Mouse (Mus musculus): ENCODE data around the gene Foxn3. TPM values are rescaled to one million over a fixed set of nuclear protein-coding genes. Genes with fewer than 3 reads are reported as not detected.

Foxn3 gene
- polyA plus RNA-seq, 1 experiment from 2014 or later = 51.9 TPM

- Histone ChIP-seq H3K9ac (no peak overlapping the region), H3K4me3 (no peak overlapping the region), H3K36me3 (peaks cover 11% of the 10 kb centered on the region), H3K4me1 (peaks cover 60% of the 10 kb centered on the region), H3K27ac (replicated peaks) (no peak overlapping the region), H3K4me2 (no peak overlapping the region), H3K9me3 (no peaks in the 10 kb centered on the region), H3K27me3 (replicated peaks) (no peaks in the 10 kb centered on the region)
- no peak for ATAC-seq (ENCODE audit: extremely low read depth, insufficient number of reproducible peaks, low FRiP score, low TSS enrichment)
- WGBS = 84% methylated on average over 6 of the region's 6 CpGs
These were observed 276.7 kb downstream of the Foxn3 start for GRCm38 (mm10) chr12:99286662-99287061.

DNA sequence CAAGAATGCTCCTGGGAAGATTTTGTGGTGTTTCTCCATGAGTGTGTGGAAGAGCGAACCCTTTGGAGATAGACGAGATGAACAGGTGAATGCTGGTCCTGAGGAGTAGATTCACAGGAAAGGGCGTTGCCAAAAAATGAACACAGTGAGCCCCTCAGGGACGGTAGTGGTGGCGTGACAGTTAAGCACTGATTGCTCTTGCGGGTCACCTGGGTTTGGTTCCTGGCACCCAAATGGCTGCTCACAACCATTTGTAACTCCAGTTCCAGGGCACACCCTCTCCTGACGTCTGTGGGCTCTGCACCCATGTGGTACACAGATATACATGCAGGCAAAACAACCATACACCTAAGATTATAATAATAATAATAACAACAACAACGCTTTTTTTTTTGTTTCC is 277.7 kb downstream of the Foxn3 start:
- H3K4me3 ChIP-seq = no peak overlapping the region
- H3K9ac ChIP-seq = no peak overlapping the region
- H3K27ac ChIP-seq (replicated peaks) = no peak overlapping the region
- peaks cover 5% of the 10 kb centered on the region for H3K36me3 ChIP-seq
- H3K27me3 ChIP-seq (replicated peaks) = no peaks in the 10 kb centered on the region
- 79% methylated on average over 8 of the region's 8 CpGs for WGBS
- no peak for ATAC-seq (ENCODE audit: extremely low read depth, insufficient number of reproducible peaks, low FRiP score, low TSS enrichment)
- no peak overlapping the region for H3K4me2 ChIP-seq
- no peaks in the 10 kb centered on the region for H3K9me3 ChIP-seq
- H3K4me1 ChIP-seq = peaks cover 70% of the 10 kb centered on the region

GRCm38 (mm10) chr12:99285199-99285598 is 278.2 kb downstream of the Foxn3 start:
- Histone ChIP-seq H3K4me3 (no peak overlapping the region), H3K27ac (replicated peaks) (0 out of 2 replicates have a peak overlapping the region, but pooled peaks have one; percentile 36), H3K4me1 (peaks cover 74% of the 10 kb centered on the region), H3K9me3 (no peaks in the 10 kb centered on the region), H3K4me2 (no peak overlapping the region), H3K9ac (no peak overlapping the region), H3K27me3 (replicated peaks) (no peaks in the 10 kb centered on the region), H3K36me3 (peaks cover under 1% of the 10 kb centered on the region; the same call in 1 of the 2 replicates)
- 61% methylated on average over 9 of the region's 9 CpGs for WGBS
- ATAC-seq (ENCODE audit: extremely low read depth, insufficient number of reproducible peaks, low FRiP score, low TSS enrichment) = no peak

- no peak for ATAC-seq (ENCODE audit: extremely low read depth, insufficient number of reproducible peaks, low FRiP score, low TSS enrichment)
- peak overlapping the region; percentile 67 for H3K27ac ChIP-seq (replicated peaks)
- H3K4me1 ChIP-seq = peaks cover 81% of the 10 kb centered on the region
These were observed 278.8 kb downstream of the Foxn3 start for GRCm38 (mm10) chr12:99284419-99285069.

GRCm38 (mm10) chr12:99280826-99281225 is 282.6 kb downstream of the Foxn3 start:
- Histone ChIP-seq H3K9me3 (no peaks in the 10 kb centered on the region), H3K27me3 (replicated peaks) (no peaks in the 10 kb centered on the region), H3K4me2 (no peak overlapping the region), H3K4me1 (peaks cover 62% of the 10 kb centered on the region), H3K27ac (replicated peaks) (0 out of 2 replicates have a peak overlapping the region, but pooled peaks have one; percentile 3), H3K4me3 (no peak overlapping the region), H3K36me3 (peaks cover 8% of the 10 kb centered on the region), H3K9ac (no peak overlapping the region)
- WGBS = 77% methylated on average over 13 of the region's 13 CpGs
- no peak for ATAC-seq (ENCODE audit: extremely low read depth, insufficient number of reproducible peaks, low FRiP score, low TSS enrichment)

More at GRCm38 (mm10) chr12:99284419-99285069, 278.8 kb downstream of the Foxn3 start:
- Histone ChIP-seq H3K27me3 (replicated peaks) (no peaks in the 10 kb centered on the region), H3K4me3 (no peak overlapping the region), H3K36me3 (no peaks in the 10 kb centered on the region), H3K4me2 (no peak overlapping the region), H3K9me3 (no peaks in the 10 kb centered on the region), H3K9ac (no peak overlapping the region)
- 69% methylated on average over 8 of the region's 8 CpGs for WGBS

GRCm38 (mm10) chr12:99280291-99280690 is 283.1 kb downstream of the Foxn3 start:
- Histone ChIP-seq H3K4me1 (peaks cover 57% of the 10 kb centered on the region), H3K4me2 (no peak overlapping the region), H3K27ac (replicated peaks) (peak overlapping the region; percentile 3; the same call in 1 of the 2 replicates), H3K27me3 (replicated peaks) (no peaks in the 10 kb centered on the region), H3K4me3 (no peak overlapping the region), H3K36me3 (peaks cover 8% of the 10 kb centered on the region), H3K9ac (no peak overlapping the region), H3K9me3 (no peaks in the 10 kb centered on the region)
- 35% methylated on average over 4 of the region's 4 CpGs for WGBS
- no peak for ATAC-seq (ENCODE audit: extremely low read depth, insufficient number of reproducible peaks, low FRiP score, low TSS enrichment)

DNA sequence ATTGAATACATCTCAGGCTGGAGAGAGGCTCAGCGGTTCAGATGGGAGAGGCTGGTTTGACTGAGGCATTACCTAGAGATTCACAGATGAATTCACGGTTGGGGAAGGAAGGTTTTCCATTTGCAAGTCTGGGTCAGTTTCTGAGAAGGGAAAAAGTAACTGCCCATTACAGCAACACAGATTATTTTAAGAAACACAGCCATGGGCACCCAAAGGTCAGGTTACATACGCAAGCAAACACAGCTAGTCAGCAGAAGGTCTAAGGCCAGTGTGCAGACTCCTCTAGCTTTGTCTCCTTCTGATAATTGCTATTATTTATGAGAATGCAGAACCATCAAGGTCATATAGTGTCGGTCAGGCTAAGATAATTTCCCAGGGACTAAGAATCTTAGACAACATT is 284.0 kb downstream of the Foxn3 start:
- Histone ChIP-seq H3K4me3 (no peak overlapping the region), H3K4me2 (no peak overlapping the region), H3K9me3 (no peaks in the 10 kb centered on the region), H3K36me3 (peaks cover 8% of the 10 kb centered on the region), H3K4me1 (peaks cover 57% of the 10 kb centered on the region), H3K9ac (no peak overlapping the region), H3K27me3 (replicated peaks) (no peaks in the 10 kb centered on the region), H3K27ac (replicated peaks) (no peak overlapping the region)
- ATAC-seq (ENCODE audit: extremely low read depth, insufficient number of reproducible peaks, low FRiP score, low TSS enrichment) = no peak
- WGBS = 82% methylated on average over 4 of the region's 4 CpGs

GRCm38 (mm10) chr12:99274589-99274988 is 288.8 kb downstream of the Foxn3 start:
- 57% methylated on average over 1 of the region's 1 CpGs for WGBS

GRCm38 (mm10) chr12:99269396-99269795 is 294.0 kb downstream of the Foxn3 start:
- Histone ChIP-seq H3K9ac (peak overlapping the region; percentile 24; the same call in 1 of the 2 replicates), H3K4me1 (peaks cover 55% of the 10 kb centered on the region), H3K27me3 (replicated peaks) (no peaks in the 10 kb centered on the region), H3K36me3 (peaks cover 3% of the 10 kb centered on the region; the same call in 1 of the 2 replicates), H3K4me2 (peak overlapping the region; percentile 36), H3K9me3 (no peaks in the 10 kb centered on the region), H3K27ac (replicated peaks) (peak overlapping the region; percentile 62), H3K4me3 (no peak overlapping the region)
- 42% methylated on average over 8 of the region's 8 CpGs for WGBS
- ATAC-seq (ENCODE audit: extremely low read depth, insufficient number of reproducible peaks, low FRiP score, low TSS enrichment) = no peak

More at GRCm38 (mm10) chr12:99274589-99274988, 288.8 kb downstream of the Foxn3 start:
- Histone ChIP-seq H3K4me3 (no peak overlapping the region), H3K36me3 (peaks cover 8% of the 10 kb centered on the region), H3K27ac (replicated peaks) (no peak overlapping the region), H3K9ac (no peak overlapping the region), H3K4me2 (no peak overlapping the region), H3K9me3 (no peaks in the 10 kb centered on the region), H3K4me1 (peaks cover 25% of the 10 kb centered on the region), H3K27me3 (replicated peaks) (no peaks in the 10 kb centered on the region)
- ATAC-seq (ENCODE audit: extremely low read depth, insufficient number of reproducible peaks, low FRiP score, low TSS enrichment) = no peak

DNA sequence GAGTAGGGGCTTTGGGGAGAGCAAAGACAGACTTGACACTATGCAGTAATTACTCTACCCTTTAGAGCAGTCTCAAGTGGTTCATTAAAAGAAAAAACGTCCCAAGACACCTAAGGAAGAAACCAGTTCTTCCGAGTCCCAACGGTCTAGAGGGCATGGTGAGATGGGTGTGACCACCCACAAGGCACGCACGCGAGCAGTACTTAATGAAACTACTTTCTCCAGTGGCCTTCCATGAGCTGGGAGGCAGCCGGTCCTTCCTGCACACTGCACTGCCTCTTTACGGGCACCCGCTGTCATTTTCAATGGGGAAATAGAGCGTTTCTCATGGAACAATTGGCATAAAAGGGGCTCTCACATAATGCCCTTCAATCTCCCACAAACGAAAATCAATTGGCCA is 294.4 kb downstream of the Foxn3 start:
- Histone ChIP-seq H3K4me3 (no peak overlapping the region), H3K36me3 (peaks cover 3% of the 10 kb centered on the region; the same call in 1 of the 2 replicates), H3K9ac (no peak overlapping the region), H3K4me1 (peaks cover 58% of the 10 kb centered on the region), H3K27ac (replicated peaks) (peak overlapping the region; percentile 62), H3K27me3 (replicated peaks) (no peaks in the 10 kb centered on the region), H3K9me3 (no peaks in the 10 kb centered on the region), H3K4me2 (peak overlapping the region; percentile 36)
- ATAC-seq (ENCODE audit: extremely low read depth, insufficient number of reproducible peaks, low FRiP score, low TSS enrichment) = no peak
- 82% methylated on average over 11 of the region's 11 CpGs for WGBS

DNA sequence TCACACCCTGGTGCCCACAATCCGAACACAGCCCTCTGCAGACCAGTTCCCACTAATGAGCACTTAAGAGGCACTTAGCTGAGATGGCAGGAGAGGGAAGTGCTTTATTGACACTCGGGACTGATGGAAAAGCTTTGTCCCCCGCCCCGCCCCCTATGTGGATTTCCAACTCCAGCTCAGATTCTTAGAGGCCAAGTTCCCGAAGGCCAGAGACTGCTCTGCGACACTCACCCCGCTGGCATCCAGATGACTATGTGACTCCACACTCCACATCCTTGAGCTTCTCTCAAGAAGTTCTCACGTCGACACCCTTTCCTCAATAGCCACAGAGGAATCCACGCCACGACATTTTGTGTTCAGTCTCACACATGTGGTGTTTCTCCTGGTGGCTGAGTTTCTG is 295.6 kb downstream of the Foxn3 start:
- no peaks in the 10 kb centered on the region for H3K27me3 ChIP-seq (replicated peaks)
- H3K4me3 ChIP-seq = no peak overlapping the region
- peaks cover 3% of the 10 kb centered on the region; the same call in 1 of the 2 replicates for H3K36me3 ChIP-seq
- ATAC-seq (ENCODE audit: extremely low read depth, insufficient number of reproducible peaks, low FRiP score, low TSS enrichment) = no peak
- H3K9ac ChIP-seq = no peak overlapping the region
- H3K27ac ChIP-seq (replicated peaks) = no peak overlapping the region
- peaks cover 69% of the 10 kb centered on the region for H3K4me1 ChIP-seq
- no peaks in the 10 kb centered on the region for H3K9me3 ChIP-seq
- no peak overlapping the region for H3K4me2 ChIP-seq
- 45% methylated on average over 11 of the region's 11 CpGs for WGBS

GRCm38 (mm10) chr12:99266434-99266833 is 296.9 kb downstream of the Foxn3 start:
- Histone ChIP-seq H3K27me3 (replicated peaks) (no peaks in the 10 kb centered on the region), H3K36me3 (peaks cover 3% of the 10 kb centered on the region; the same call in 1 of the 2 replicates), H3K27ac (replicated peaks) (no peak overlapping the region), H3K9me3 (no peaks in the 10 kb centered on the region), H3K9ac (no peak overlapping the region), H3K4me1 (peaks cover 79% of the 10 kb centered on the region), H3K4me2 (no peak overlapping the region), H3K4me3 (no peak overlapping the region)
- no peak for ATAC-seq (ENCODE audit: extremely low read depth, insufficient number of reproducible peaks, low FRiP score, low TSS enrichment)
- WGBS = 76% methylated on average over 7 of the region's 7 CpGs
